Mouse (Mus musculus) spleen, postnatal 4 days (tissue): Measurements from ENCODE around the gene Myof.
A peak's percentile ranks its signal among the peaks of the same experiment; 100 is the strongest.

Experiments
- DNase-seq, 2 experiments: peaks; one replicate each; pipeline ENCODE4 v3.0.0; 2022; ENCODE audit warnings: low spot score in 2 of 2

Gene Myof

DNA sequence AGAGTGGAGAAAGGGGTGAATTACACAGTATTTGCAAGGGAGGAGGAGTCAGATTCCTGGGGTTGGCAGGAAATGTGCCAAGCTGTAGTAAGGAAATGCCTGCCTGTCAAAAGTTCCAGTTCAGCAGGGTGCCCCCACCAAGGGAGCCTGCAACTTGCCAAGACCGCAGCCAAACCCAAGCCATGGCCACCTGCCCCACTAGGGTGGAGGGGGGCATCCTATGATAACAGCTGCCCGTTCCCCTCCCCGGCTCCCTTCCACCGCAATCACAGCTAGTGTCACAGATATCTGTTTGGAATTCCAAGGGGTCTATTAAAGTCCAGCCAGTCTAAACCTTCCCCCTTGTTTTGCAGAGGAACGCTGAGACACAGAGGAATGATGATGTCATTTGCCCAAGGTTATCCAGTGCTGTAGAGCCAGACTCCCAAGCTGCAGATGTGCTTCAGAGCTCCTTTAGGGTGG is 1.1 kb downstream of the Myof start:
- DNase-seq = no peak

DNA sequence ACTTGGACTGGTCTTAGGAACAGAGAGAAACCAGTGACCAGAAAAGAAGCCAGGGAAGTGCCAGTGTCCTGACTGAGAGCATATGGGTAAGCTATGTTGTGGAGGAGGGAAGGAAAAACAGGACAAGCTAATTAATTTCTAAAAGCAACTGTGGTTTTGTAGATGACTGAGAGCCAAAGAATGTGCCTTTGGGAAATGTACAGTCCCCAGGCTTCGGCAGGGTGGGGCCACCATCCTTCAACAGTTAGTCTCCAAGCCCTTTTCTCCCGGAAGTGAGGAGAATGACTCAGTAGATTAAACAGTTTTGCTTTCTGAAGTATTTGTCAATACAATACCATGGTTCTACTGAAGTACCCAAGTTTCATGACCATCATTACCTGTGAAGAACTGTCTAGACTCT is 5.1 kb downstream of the Myof start:
- no peak for DNase-seq

GRCm38 (mm10) chr19:38035766-38036165 is 7.6 kb downstream of the Myof start:
- no peak for DNase-seq

- no peak for DNase-seq
These were observed 8.7 kb downstream of the Myof start for GRCm38 (mm10) chr19:38034696-38035095.

DNA sequence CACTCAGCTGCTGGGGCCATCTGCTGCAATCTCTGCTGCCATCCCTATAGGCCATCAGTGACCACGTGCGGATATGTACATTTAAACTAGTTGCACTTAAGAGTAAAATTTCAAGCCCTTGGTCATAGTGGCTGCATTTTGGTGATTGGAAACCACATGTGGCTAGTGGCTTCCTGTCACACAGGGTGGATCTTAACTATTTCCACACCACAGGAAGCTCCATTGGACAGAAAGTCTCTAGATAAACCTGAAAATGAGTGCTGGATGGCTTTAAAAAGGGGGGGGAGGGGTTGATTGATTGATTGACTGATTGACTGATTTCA is 9.7 kb downstream of the Myof start:
- DNase-seq = no peak

DNA sequence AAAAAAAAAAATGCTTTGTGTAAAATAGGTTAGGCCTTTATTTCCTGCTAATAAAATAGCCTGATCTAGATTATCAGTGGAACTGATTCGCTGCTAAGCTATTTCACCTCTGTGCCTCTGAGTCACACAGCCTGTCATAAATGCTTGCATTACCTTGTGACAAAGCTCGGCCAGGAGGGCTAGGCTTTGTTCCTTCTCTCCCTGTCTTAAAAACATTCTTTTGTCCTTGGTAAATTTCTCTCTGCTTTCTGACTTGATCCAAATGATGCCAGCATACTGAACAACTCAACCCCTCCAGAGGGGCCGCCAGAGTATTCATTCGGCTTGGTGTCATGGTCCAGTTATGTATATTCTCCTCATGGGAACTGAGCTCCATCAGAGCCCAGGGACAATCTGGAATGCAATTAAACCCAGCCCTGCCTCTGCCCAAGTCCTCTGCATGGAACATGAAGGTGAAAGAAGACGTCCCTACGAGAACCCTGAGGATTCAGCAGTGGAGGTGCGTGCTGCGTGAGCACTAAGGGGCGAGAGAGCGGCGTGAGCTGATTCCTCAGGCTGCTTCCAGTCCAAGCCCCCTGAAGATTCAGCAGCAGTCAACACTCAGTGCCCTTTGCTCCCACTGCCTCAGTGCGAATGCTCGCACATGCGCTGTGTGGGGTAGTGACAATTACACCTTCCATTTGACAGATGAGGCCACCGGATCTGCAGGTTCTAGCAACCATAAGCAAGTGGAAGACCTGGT is 10.2 kb downstream of the Myof start:
- DNase-seq = no peak

DNA sequence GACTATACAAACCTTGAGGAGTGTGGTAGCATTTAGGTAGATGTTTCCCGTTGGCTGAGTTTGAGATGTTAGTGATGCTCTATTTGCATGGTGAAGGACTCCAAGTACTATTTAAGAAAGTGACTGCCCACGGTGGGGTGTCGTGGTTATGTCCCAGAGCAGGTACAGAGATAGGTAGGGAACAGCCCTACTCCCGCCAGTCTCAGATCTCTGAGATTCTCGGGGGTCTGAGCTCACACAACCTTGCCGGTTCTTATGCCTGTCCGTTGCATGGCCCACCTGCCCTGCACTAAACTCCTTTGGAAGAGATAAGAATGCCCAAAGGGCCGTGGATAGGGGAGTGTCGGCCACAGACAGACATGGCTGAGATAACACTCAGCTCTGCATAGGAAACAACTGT is 12.2 kb downstream of the Myof start:
- DNase-seq = no peak

DNA sequence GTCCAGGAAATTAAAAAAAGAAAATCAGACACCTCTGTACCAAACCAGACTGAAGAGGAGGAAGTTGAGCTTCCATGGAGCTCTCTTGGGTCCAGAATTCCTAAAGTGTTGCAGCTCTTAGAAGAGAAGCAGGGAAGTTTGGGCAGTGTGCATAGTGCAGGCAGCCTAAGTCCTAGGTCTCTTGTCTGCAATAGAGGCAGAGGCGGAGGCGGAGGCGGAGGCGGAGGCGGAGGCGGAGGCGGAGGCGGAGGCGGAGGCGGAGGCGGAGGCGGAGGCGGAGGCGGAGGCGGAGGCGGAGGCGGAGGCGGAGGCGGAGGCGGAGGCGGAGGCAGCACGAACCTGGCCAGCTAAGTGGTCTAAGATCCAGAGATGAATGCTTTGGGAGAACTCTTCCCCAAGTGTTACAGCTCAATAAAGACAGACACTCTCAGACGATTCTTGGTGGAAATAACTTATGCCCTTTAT is 12.7 kb downstream of the Myof start:
- DNase-seq = peak; percentile 35 to 71

DNA sequence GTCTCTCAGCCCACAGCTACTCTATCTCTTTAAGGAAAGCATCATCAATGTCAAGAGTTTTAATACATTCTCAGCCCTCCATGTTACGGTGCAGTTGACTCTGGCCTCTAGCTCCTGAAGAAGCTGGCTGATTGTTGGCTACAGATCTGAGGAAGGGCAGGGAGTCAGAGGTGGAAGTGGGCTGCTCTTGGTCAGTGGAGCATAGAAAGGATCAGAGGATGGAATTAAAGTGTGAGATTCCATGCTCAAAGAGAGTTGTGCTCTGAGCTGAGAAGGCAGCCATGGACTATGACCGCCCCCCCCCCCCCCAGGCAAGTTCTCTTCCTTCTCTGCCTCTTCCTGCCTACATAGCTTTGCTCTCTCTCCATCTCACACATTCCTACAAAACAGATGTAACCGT is 13.5 kb downstream of the Myof start:
- DNase-seq = no peak

DNA sequence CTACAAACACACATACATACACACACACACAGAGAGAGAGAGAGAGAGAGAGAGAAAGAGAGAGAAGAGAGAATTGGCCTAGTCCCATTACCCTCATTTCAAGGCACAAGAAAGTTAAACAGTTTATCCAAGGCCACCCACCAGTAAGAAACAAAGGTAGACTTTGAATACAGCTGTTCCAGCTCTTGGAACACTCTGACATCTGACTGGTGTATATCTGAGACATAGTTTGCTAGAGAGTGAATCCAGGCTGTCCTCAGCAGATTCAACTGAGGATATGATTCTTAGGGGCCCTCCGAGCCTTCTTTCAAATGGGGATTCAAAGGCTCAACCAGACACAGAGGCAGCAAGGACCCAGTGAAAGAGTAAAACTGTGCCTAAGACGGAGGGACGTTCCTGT is 14.1 kb downstream of the Myof start:
- no peak for DNase-seq

DNA sequence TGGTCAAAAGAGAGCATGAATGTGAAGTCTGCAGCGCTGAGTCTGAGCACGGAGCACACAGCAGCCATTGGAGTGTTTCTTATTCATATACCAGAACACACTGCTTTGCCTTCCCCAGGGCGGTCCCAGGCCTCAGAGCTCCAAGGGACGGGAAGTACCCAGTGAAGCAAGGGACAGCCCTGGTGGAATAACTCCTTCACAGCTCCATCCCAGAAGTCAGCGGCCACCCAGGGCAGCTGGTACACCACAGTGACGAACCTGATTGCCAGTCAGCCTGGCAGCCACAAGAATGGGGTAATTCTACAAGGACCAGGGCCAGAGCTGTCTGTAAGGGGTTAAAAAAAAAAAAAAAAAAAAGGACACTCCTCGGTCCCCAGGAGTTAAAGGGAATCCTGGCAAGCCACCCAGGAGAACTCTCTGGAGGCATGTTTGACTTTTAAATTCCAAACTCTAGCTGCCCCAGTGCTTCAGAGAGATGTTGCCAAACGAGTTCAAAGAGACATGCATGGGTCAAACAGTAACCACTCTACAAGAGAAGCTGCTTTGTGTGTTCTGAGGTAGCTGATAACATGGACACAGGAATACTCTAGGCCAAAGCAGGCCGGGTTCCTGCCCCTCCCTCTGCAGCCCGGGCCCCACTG is 15.4 kb downstream of the Myof start:
- no peak for DNase-seq

DNA sequence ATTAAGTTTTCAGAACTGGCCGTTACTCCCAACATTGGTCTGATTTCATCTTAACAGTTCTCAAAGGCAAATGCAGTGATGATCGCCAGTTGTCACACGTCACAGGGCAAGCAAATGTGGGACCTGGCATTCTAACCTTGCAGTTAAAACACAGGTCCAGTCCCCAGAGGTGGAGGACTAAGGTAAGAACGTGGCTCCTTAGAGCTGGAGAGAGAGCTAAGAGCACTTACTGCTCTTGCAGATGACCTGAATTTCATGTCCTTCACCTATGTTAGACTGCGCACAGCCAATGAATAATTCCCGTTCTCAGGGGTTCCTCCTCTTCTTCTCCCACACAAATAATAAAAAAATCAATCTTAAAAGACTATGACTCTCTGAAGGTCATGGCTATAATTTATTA is 16.0 kb downstream of the Myof start:
- DNase-seq = no peak

DNA sequence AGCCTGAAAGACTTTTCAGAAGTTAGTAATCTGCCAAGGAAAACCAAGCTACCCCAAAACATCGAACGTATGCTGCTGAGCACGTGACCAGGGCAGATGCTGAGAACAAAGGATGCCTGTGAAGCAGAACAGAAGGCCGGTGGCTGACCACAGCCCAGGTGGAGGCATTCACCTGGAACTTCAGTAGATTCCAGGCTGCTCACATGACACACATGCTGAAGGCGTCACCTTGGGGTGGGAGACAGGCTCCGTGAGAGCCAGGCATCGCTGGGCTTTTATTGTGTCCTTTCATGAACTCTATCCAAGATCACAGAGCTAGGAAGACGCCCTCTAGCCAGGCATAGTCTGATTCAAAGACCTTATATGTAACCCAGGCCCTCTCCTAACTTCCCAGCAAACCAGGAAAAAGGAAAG is 17.2 kb downstream of the Myof start:
- peak; percentile 18 to 59 for DNase-seq

DNA sequence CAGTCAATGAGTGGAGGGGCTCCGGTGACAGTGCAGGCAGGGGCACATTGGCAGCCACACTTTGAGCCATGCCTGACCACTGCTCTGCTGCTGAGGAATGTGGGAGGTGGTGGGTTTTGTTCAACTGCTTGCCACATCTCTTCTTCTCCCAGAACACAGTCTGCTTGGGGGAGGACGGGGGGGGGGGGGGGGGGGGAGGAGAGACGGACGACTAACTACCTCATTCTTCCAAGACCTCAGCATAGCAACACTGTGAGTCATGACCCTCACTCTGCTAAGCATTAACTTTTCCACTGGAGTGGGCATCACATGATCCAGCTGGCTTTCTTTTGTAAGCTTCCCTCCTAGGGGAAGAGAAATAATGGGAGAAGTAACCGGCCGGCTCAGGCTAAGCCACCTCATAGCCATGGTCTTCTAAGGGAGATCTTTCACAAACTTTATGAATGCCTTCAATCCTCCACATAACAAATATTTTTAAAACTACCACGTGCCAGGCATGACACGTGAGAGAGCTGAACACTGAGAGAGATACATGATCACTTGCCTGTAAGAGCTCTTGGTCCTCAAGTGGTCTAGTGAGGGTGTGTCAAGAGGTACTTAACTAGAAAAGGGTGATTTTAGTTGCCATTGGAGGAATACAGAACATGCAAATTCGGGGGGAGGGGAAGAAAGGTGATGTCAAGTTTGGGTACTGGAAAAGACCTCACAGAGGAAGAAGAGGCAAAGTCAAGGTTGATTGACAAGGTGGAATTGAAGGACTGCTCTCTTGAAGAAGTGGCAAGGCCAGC is 17.9 kb downstream of the Myof start:
- peak in 1 of 2 experiments; percentile 39 for DNase-seq

DNA sequence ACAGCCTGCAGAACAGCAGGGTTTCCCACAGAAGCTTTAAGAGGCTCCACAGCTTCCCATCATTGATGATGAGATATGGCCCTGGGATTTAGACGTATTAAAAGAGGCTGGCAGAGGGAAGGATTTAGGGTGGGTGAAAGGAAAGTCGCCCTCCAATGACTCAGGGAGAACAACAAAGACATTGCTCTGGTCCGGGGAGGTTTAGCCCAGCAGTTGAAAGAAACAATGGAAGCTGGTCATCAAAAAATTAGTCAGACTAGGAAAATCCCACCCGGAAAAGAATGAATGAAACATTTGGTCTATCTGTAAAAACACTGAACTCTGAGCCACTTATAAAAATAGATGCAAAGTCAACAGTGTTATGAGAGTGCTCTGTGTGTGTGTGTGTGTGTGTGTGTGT is 19.8 kb downstream of the Myof start:
- DNase-seq = no peak

DNA sequence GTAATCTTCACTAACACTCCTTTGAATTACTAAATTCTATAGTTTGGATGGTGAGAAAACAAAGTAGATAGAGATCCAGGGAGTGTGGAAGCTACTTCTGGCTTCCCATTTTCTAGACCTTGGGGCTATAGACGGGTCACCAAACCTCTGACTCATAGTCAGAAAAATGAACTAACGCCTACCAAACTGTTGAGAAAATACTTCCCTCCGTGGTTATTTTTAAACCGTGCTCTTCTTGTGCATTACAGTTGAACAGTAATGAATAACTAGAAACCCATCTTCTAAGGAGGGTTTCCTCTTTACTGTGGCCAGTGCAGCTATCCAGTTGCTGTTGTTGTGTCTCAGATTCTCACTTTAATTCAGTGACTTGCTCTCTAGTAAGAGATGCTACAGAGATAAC is 20.7 kb downstream of the Myof start:
- DNase-seq = no peak

DNA sequence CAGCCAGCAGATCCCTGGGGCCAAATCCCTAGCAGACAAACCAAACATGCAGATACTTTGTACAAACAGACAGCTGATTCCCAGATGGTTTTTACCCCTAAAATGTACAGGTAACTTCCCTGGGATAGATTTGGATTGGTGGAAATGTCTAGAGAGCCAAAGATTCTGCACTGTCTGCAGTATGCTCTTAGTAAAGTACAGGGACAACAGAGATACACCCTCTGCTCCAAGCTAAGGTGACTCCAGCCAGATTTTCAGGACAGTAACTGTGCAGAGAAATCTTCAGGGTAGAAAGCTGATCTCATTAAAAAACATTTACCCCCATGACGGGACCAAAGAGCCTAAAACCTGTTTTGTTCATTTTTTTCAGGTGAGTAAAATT is 27.5 kb downstream of the Myof start:
- no peak for DNase-seq

DNA sequence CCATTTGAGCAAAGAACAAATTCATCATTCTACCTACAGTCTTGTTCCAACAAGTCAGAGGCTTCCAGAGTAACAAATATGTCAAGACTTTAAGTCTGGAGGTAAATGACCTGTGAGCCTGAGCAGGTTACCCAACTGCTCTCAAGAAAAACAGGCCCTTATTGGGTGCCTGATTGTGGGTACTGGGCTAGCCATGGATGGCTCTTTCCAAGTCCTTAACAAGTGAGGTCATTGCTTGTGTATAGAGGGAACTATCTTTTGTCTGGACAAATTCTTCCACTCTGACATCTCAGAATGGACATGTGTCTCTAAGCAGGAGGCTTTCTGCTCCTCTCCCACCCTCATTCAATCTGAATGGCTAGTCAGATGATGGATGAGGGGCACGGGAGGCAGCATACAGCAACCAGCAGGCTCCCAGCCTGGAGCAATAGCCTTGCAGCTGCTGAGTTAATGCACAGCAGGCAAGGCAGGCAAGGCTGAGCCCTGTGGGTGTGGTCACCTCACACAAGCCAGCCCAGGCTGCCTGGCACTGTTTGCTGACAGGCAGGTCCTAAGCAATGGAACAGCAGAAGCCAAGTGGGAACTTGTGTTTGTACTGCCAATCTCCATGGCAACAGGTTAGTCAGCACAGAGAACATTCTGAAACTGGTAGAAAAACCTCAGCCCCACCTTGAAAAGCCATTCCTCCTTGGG is 28.1 kb downstream of the Myof start:
- no peak for DNase-seq

- DNase-seq = no peak
These were observed 28.9 kb downstream of the Myof start for GRCm38 (mm10) chr19:38014443-38014842.

- no peak for DNase-seq
These were observed 32.0 kb downstream of the Myof start for GRCm38 (mm10) chr19:38011379-38011778.

GRCm38 (mm10) chr19:38004809-38005380 is 38.5 kb downstream of the Myof start:
- no peak for DNase-seq
